Mouse (Mus musculus) right cerebral cortex, postnatal 4 days (tissue): Measurements from ENCODE around the gene Pde4d.
A peak's percentile ranks its signal among the peaks of the same experiment; 100 is the strongest.

ENCODE experiments used
- DNase-seq: peaks from one replicate; pipeline ENCODE4 v3.0.0-alpha.2; 2022

The Pde4d gene

DNA sequence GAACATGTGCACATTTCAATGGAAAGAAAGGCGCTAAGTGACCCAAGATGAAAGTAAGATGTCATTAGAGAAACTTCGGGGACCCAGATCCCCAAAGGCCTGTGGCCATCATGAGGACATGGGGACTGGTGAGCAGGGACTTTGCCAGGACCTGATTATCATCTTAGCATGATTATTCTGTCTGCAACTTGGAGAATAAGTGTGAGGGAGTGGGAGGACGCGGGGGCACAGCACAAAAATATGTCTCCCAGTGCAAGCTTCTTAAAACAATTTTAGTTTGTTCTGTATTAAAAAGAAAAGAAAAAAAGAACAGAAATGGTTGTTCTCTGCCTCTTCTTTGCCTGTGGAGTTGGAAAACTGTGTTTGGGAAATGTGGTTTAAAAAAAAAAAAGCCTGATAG is 1279.9 kb downstream of the Pde4d start:
- DNase-seq = no peak

- no peak for DNase-seq
Observed at GRCm38 (mm10) chr13:109732655-109733376, 1283.1 kb downstream of the Pde4d start.

DNA sequence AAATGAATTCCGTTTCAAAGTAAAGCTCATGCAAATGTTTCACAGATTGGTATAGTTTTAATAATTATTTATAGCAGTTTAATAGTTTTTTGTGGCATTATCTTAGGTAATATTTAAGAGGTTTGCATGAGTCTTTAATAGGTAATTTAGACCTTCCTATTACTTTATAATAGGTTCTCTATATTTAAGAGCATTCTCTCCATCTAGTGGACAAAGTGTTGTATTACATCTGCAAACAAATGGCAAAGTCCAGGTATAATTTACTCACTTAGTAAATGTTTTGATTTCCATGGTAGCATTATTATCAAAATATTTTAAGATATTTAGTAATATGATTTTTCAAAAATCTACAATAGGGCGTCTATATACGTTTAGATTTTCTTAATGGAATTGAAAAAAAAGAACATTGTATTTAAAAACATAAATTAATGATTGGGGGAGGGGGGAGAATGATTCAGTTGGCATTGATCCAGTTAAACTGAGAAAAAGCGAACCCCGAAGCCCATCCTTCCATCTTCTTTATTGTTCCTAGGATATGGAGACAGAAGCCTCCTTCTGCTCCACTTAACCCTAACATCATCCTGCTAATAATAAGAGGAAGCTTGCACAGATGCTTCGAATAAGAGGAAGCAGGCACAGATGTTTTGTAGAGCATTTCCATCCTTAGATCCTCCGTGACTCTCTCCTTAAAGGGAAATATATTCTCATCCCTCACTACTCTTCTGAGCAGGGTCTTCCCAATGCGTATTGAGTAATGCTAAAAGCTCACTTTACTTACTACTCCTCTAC is 1286.7 kb downstream of the Pde4d start:
- DNase-seq = no peak

GRCm38 (mm10) chr13:109746492-109746891 is 1296.7 kb downstream of the Pde4d start:
- DNase-seq = no peak

- DNase-seq = no peak
Observed at GRCm38 (mm10) chr13:109752236-109752863, 1302.6 kb downstream of the Pde4d start.

DNA sequence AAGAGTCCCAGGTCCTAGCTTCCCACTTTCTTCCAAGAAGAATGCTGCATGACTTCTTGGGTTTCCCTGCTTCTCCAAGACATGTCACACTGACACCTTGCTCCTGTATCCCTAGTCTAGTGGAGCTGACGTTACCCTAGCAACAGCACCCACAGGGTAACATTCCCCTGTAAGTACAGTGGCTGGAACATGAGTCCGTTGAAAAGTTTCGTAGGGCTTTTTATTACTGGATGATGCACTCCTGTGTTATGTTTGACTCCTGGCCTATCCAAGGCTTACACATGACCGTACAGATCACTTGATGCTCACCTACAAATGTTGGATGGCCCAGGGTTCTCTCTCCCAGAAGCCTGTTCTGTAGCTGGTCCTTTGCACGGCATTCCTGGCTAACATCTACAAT is 1307.1 kb downstream of the Pde4d start:
- DNase-seq = no peak

DNA sequence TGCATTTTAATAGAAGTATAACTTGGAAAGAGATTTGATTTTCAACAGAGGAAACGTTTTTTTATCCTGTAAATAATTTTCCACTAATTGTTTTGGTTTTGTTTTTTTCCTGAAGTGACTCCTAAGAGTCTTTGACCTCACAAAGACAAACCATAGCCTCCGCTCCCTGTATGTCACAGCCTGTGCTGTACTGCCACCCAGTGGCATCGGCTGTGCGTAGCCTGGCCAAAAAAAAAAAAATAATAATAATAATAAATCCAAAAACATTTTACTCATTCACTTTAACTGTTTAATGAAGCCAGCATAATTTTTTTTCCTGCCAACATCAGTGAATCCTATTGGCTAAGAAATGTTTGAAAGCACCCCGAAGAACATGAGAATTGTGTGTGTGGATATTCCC is 1309.5 kb downstream of the Pde4d start:
- peak; percentile 11 for DNase-seq

- DNase-seq = no peak
Observed at GRCm38 (mm10) chr13:109761081-109761480, 1311.3 kb downstream of the Pde4d start.

DNA sequence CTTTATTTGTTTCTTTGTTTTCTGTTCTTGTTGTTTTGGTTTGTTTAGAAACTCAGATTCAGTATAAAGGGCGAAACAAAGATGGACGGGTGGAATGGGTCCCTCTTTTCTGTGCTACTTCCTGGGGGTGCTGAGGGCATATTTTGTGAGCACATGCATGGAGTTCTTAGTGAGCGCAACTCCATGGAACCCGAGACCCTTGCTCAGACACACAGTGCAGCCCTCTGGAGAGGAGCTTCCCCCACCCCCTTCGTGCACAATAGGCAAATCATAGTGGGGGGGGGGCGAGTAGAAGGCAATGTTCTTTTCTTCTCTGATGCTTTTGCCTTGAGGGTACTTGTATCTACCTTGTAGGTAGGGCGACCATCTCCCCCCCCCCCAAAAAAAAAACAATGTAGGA is 1325.0 kb downstream of the Pde4d start:
- no peak for DNase-seq

DNA sequence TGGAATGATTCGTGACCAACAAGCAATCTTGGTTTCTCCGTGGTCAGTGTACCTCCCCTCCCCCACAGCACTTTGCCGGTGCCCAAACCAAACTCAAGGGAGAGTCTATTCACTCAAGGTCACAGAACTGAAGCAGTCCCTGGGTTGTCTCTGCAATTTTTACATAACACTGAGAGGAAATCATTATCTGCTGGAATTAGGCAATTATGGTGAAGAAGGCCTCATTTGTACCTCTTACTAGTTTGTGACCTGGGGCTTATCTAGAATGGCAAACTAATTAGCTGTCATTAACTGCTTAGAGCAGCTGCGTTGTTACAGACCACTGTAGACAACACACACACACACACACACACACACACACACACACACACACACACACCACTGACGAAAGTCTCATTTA is 1325.4 kb downstream of the Pde4d start:
- DNase-seq = no peak

DNA sequence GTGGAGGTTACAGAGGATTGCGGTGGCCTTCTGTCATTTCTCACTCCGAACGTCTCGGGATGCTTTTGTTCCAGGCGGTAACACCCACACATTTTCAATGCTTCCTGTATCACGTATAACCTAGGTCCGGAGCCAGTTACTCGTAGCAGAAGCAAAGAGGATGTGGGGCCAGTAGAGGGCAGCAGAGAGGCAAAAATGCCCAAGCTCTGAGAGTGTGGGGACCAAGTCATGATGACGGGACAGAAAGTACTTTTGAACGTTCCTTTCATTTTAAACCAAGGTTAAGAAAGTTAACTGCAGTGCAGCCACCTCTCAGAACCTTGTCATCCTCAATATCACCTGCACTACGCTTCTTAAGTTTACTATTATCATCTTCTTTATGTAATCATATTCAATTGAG is 1326.4 kb downstream of the Pde4d start:
- DNase-seq = peak; percentile 91

- no peak for DNase-seq
Observed at GRCm38 (mm10) chr13:109776995-109777394, 1327.2 kb downstream of the Pde4d start.

DNA sequence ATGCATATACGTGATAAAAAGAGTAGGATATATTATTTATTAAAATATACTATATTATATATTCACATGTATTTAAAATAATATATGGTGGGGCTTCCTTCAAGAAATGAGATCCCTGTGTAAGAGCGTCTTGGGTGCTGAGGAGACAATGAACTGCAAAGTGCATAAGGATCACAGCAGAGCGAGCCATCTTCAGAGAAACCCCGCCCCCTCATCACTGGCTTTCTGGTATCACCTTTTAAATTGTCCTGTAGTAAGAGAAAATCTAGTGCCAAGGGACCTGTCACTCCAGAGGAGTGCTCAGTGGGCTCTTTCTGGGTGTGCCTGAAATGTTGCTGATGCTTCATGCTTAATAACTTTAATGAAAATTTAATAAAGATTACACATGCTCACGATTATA is 1327.7 kb downstream of the Pde4d start:
- DNase-seq = no peak

- DNase-seq = no peak
Observed at GRCm38 (mm10) chr13:109778297-109778835, 1328.6 kb downstream of the Pde4d start.

DNA sequence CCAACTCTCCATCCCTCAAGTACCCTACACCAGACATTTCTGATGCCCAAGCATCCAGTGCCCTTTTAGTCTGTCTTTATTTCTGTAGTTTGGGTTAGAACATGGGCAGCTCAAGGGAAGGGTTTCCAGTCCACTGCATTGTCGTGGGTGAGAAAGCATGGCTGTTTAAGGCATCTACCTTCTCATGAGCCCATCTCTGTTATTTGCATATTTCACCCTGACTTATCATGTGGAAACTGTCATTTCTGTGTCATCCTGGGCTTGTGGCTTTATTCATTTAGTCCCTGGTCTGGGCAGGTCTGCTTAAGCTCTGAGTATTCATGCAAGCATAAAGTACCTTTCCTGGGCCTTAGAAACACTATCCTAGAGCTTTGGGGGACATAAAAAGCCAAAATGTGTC is 1331.7 kb downstream of the Pde4d start:
- DNase-seq = no peak

- DNase-seq = no peak
Observed at GRCm38 (mm10) chr13:109788604-109789003, 1338.9 kb downstream of the Pde4d start.

DNA sequence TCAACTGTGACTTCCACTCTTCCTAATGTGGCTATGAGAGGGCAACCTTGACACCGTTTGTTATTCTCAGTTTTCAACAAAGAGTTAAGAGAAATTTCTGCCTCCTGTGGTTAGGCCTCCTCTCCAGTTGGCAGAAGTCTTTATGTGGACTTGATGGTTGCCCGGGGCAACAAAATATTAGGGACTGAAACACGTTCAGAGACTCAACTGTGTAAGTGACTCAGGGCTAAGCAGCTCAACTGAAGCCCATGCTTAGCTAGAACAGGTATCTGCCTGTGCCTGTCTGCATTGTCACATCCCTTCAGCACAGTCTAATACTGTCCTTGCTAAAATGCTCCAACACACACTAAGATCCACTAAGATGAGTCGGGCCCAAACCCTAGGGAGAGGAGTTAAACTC is 1339.4 kb downstream of the Pde4d start:
- DNase-seq = no peak

DNA sequence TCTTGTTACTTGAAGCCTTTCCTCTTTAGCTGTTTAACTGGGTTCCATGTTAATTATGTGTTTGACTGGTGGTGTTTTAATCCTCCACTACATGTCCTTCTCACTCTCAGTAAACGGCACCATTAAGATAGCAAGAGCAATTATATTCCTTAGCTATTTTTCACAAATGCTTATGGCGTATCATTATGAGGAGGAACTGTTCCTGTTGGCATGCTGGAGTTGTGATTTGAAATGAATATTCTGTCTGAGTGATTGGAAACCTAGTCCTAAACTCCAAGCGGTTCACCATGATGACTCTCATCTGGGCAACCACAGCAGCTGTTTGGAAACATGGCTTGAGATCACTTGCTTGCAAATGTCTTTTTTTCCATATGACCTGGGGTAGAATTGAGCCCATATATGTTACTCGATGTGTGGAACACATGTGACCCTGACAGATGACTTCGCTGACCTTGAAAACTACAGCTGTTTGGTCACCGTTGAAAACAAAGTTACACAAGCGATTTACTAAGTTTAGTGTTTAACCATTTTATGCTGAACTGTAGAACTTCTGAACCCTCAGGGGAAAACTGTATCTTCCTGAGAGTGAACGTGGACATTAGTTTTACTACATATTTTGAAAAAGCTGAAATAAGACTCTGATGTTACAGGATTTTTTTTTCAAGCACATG is 1340.4 kb downstream of the Pde4d start:
- no peak for DNase-seq

GRCm38 (mm10) chr13:109793918-109794317 is 1344.2 kb downstream of the Pde4d start:
- DNase-seq = no peak

DNA sequence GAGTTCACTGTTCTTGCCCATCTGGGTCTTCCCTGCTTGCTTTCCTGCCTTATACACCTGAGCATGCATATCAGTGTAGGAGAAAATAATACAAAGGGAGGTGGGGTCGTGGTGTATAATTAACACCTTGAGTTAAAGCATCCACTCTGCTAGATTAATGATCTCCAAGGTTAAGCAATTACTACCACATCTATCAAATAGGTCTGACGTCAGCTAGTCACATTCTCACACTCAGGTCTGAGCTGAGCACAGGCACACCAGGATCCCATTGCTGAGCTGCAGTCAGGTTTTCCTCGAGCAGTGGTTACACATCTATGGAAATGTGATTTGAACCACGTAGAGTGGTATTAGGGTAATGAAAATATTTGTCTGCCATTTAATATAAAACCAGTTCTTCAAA is 1348.9 kb downstream of the Pde4d start:
- no peak for DNase-seq

DNA sequence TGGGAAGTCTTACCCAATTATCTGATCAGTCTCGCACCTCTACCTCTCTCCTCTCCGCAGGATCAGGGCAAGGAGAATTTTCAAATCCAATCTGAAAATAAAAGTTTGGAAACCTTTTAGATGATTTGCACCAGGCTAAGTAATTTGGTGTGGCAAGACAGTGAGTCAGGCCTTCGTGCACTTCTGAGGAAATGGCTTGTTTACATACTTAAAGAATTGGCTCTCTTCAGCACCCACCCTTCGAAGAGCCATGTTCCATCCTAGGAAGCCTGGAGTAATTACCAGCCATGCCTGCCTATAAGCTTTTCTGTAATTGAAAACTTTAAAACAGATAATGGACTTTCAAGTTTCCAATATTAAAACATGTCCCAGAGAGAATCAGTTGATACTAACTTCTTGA is 1352.5 kb downstream of the Pde4d start:
- no peak for DNase-seq

DNA sequence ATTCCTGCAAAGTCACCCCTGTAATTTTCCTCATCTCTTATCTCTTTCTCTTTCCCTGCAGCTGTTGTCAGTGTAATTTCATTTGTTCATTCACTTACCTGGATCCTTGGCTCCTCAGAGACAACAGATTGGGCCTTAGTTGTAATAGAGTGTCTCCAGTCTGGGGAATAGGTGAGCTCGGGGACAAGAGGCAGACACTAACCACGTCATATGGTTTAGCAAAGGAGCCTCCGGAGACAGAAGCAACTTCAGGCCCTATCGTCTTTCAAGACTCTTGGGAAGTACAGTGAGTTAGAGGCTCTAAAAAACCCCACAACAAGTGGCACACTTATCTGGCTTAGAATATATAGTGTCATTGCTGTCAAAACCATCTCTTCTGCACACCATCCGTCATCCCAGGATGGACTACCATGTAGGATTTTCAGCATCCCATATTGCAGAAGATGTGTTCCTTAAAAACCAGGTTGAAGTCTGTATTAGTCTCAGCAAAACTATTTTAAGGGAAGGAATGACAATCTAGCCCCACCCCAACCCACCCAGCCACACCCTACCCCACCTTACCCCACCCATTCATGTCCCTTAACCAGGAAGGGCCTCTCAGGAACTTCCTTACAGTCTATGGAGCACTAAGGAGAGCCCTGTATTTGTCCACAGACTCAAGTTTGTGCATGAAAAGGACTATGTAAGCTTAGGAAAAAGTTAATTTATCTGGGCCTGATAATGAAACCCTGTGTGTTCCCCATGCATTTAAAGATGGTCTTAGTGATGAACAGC is 1356.6 kb downstream of the Pde4d start:
- DNase-seq = no peak
